Mouse (Mus musculus) ES-E14 (cell line): ENCODE measurements at regions not wholly inside any gene's neighbourhood (a gene's known extent, or its start where the extent isn't known, plus 50 kb on each side); places are given as distances from the start of the nearest gene placed in this dataset.

ENCODE experiments used
- CHD2 ChIP-seq: IDR thresholded peaks from 2 replicates; pipeline ENCODE4 v1.6.1; 2014; ENCODE audit warnings: mild to moderate bottlenecking, low read depth, low read length, inconsistent platforms
- HCFC1 ChIP-seq: IDR thresholded peaks from 2 replicates; pipeline ENCODE4 v1.6.1; 2012; ENCODE audit warnings: low read length, inconsistent platforms, borderline replicate concordance; ENCODE audit not compliant: insufficient read depth
- MAFK ChIP-seq: IDR thresholded peaks from 2 replicates; pipeline ENCODE4 v1.6.1; 2014; ENCODE audit warnings: mild to moderate bottlenecking, low read depth, low read length, inconsistent platforms; ENCODE audit not compliant: insufficient read depth
- ZC3H11A ChIP-seq: IDR thresholded peaks from 2 replicates; pipeline ENCODE4 v1.6.1; 2012; ENCODE audit warnings: low read depth, mild to moderate bottlenecking, inconsistent platforms, low read length, borderline replicate concordance
- ZNF384 ChIP-seq: IDR thresholded peaks from 2 replicates; pipeline ENCODE4 v1.6.1; 2012; ENCODE audit warnings: low read depth, low read length, inconsistent platforms

DNA sequence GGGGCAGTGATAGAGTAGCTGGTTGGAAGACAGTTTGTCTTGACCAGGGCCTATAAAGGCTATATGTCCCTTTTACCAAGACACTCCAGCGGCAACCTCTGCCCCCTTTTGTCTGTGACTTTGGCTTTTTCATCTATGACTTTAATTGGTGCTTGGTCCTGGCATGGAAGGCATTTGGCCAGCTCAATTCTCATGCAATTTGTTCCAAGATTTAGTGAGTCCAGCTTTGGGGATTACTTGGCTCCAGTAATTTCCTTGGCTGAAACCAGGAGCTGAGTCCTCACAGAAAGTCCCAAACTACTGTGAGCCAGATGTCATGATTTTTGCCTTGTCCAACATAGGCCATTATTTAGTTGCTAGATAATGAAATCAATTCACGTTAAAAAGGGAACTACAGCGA is 273.1 kb downstream of the Abcc12 start:
- TF ChIP-seq CHD2 = no peak
- TF ChIP-seq HCFC1 = no peak
- no peak for TF ChIP-seq ZNF384
- TF ChIP-seq ZC3H11A = no peak
- TF ChIP-seq MAFK = no peak
